In genomic region chr2:28101892-28102291, GRCm38 (mm10) we compare ENCODE assay signal across 37 mouse cellular contexts. TPM values are rescaled to one million over a fixed set of nuclear protein-coding genes. Genes with fewer than 3 reads are reported as not detected.
DNase-seq lines count a peak whose midpoint lies in the region; ATAC-seq and TF ChIP-seq lines count a peak whose summit lies in the region.
"Had no signal": no experiment of that assay in that cellular context is flagged by ENCODE, and none has a peak within 500 bp of the region (broad histone marks: within the 10 kb centered on the region; RNA-seq: fewer than 3 reads in every experiment).

No protein-coding gene starts in this region.

- H3K9me3 ChIP-seq in MEL (replicated peaks; ENCODE audit: insufficient read depth, low read length): no peaks in the 10 kb centered on the region
- no peaks in the 10 kb centered on the region for H3K9me3 ChIP-seq in liver, embryonic 16.5 days (replicated peaks; ENCODE audit: control insufficient read depth, low read length)
- H3K9me3 ChIP-seq: forebrain, embryonic 13.5 days; limb, embryonic 12.5 days; midbrain, embryonic 15.5 days had no signal

- no peak for TF ChIP-seq POLR2A in MEL (IDR thresholded peaks at IDR 0.05; ENCODE audit: control insufficient read depth in 1 of 2, insufficient read depth in 1 of 2, low read depth in 1 of 2, low read length in 2 of 2, poor library complexity in 1 of 2)

- peaks cover 4 to 11% of the 10 kb centered on the region in 2 experiments for H3K4me1 ChIP-seq in MEL (ENCODE audit: control insufficient read depth in 1 of 2, insufficient read depth in 2 of 2, low read length in 2 of 2)
- peaks cover 42% of the 10 kb centered on the region for H3K4me1 ChIP-seq in liver, embryonic 16.5 days (ENCODE audit: control insufficient read depth, low read depth, low read length)

- no peak for TF ChIP-seq EP300 in MEL (IDR thresholded peaks at IDR 0.05; ENCODE audit: low read depth in 1 of 2, low read length in 2 of 2)

- TF ChIP-seq CTCF in MEL (IDR thresholded peaks at IDR 0.05 in 2 of 3, conservative IDR thresholded peaks at IDR 0.05 in 1 of 3; ENCODE audit: control insufficient read depth in 1 of 3, insufficient read depth in 1 of 3, low read depth in 2 of 3, low read length in 3 of 3, poor library complexity in 1 of 3, severe bottlenecking in 1 of 3): no peak

- TF ChIP-seq RAD21 in MEL (IDR thresholded peaks at IDR 0.05; ENCODE audit: low read depth, low read length): no peak

- no peak overlapping the region for H3K9ac ChIP-seq in MEL (ENCODE audit: control insufficient read depth, low read depth, low read length, poor library complexity, severe bottlenecking)
- H3K9ac ChIP-seq in liver, embryonic 16.5 days (ENCODE audit: low read depth, low read length): no peak overlapping the region
- H3K9ac ChIP-seq: forebrain, embryonic 13.5 days; limb, embryonic 12.5 days; midbrain, embryonic 15.5 days had no signal

- H3K27me3 ChIP-seq in MEL (ENCODE audit: control insufficient read depth in 1 of 2, insufficient read depth in 2 of 2, low read length in 2 of 2): no peaks in the 10 kb centered on the region
- no peaks in the 10 kb centered on the region; the same call in 1 of the 2 replicates for H3K27me3 ChIP-seq in liver, embryonic 16.5 days (ENCODE audit: control insufficient read depth, insufficient read depth, low read depth, low read length)
- H3K27me3 ChIP-seq: midbrain, embryonic 15.5 days had no signal

- no peaks in the 10 kb centered on the region for H3K79me2 ChIP-seq in MEL (ENCODE audit: control insufficient read depth, insufficient read depth, low read length, poor library complexity)

- WGBS in liver, embryonic 16.5 days (ENCODE audit: insufficient replicate concordance): 74% methylated on average over 2 of the region's 2 CpGs

- no peak overlapping the region for H3K4me2 ChIP-seq in liver, embryonic 16.5 days (ENCODE audit: low read depth, low read length)
- H3K4me2 ChIP-seq: forebrain, embryonic 13.5 days; limb, embryonic 12.5 days; midbrain, embryonic 15.5 days had no signal

- DNase-seq in 3T3-L1 (ENCODE audit: low read depth, low spot score) (peak; percentile 87), MEL (ENCODE audit: low read depth, low spot score) (peak; percentile 14)
- DNase-seq in heart, postnatal 14 days: no peak
- DNase-seq in right cerebral cortex, postnatal 36 days (ENCODE audit: low spot score in 2 of 2): no peak
- no peak for DNase-seq in cerebellum, adult 9-11 months
- DNase-seq: adrenal gland, postnatal 10 days; cerebellum, adult 18-20 months; cerebellum, postnatal 14 days; gastrocnemius, postnatal 10 days; kidney, adult 8-10 months; lung, adult 18-20 months; lung, postnatal 10 days; thymus, postnatal 14 days had no signal

- no peak overlapping the region for H3K4me3 ChIP-seq in MEL (ENCODE audit: control insufficient read depth in 1 of 2, insufficient read depth in 1 of 2, low read depth in 2 of 2, low read length in 2 of 2)
- no peak overlapping the region for H3K4me3 ChIP-seq in liver, embryonic 16.5 days (ENCODE audit: low read depth, low read length)
- H3K4me3 ChIP-seq: forebrain, embryonic 13.5 days; limb, embryonic 12.5 days; midbrain, embryonic 15.5 days had no signal

- ATAC-seq in erythroblast, adult 5-6 weeks (replicated peaks; ENCODE audit: low FRiP score, poor library complexity, severe bottlenecking): 0 out of 2 replicates have a peak, but pooled peaks have one; percentile 29
- ATAC-seq in liver, embryonic 16.5 days (ENCODE audit: low read depth): peak; percentile 39
- ATAC-seq: forebrain, embryonic 13.5 days; hindbrain, embryonic 16.5 days; midbrain, embryonic 15.5 days; Patski had no signal

- no peak overlapping the region for H3K27ac ChIP-seq in MEL (ENCODE audit: control insufficient read depth, low read depth, low read length)
- peak overlapping the region; percentile 78 for H3K27ac ChIP-seq in liver, embryonic 16.5 days (ENCODE audit: low read length)
- H3K27ac ChIP-seq: forebrain, embryonic 13.5 days; kidney, postnatal 0 days; limb, embryonic 12.5 days; midbrain, embryonic 15.5 days had no signal

- intact Hi-C loops in heart, postnatal 14 days (cut with DNase I): no loop called here

- peaks cover 0 to 5% of the 10 kb centered on the region in 2 experiments; a peak in 2 of 4 replicates for H3K36me3 ChIP-seq in MEL (ENCODE audit: control insufficient read depth in 1 of 2, insufficient read depth in 2 of 2, low read length in 2 of 2)
- no peaks in the 10 kb centered on the region for H3K36me3 ChIP-seq in liver, embryonic 16.5 days (ENCODE audit: control insufficient read depth, insufficient read depth)
- H3K36me3 ChIP-seq: limb, embryonic 12.5 days; midbrain, embryonic 15.5 days had no signal

TF ChIP-seq in MEL, 35 proteins besides CTCF, POLR2A, EP300 and RAD21:
- no peak for TF ChIP-seq TCF12 (IDR thresholded peaks at IDR 0.05; ENCODE audit: low read depth, low read length)
- TF ChIP-seq GABPA (IDR thresholded peaks at IDR 0.05; ENCODE audit: low read depth, low read length): no peak
- no peak for TF ChIP-seq SIN3A (IDR thresholded peaks at IDR 0.05; ENCODE audit: low read length)
- no peak for TF ChIP-seq POLR2AphosphoS2 (IDR thresholded peaks at IDR 0.05; ENCODE audit: low read length)
- TF ChIP-seq TBP (IDR thresholded peaks at IDR 0.05; ENCODE audit: low read depth, low read length): no peak
- no peak for TF ChIP-seq NRF1 (IDR thresholded peaks at IDR 0.05; ENCODE audit: insufficient read depth, low read depth, low read length, poor library complexity, severe bottlenecking)
- TF ChIP-seq RCOR1 (IDR thresholded peaks at IDR 0.05; ENCODE audit: low read depth, low read length): no peak
- no peak for TF ChIP-seq MEF2A (IDR thresholded peaks at IDR 0.05; ENCODE audit: extremely low read depth, insufficient replicate concordance, low read depth, low read length, poor library complexity, severe bottlenecking)
- TF ChIP-seq MAZ (IDR thresholded peaks at IDR 0.05; ENCODE audit: low read depth, low read length): no peak
- TF ChIP-seq USF1 (IDR thresholded peaks at IDR 0.05; ENCODE audit: low read depth, low read length): no peak
- no peak for TF ChIP-seq POLR2AphosphoS5 (IDR thresholded peaks at IDR 0.05; ENCODE audit: borderline replicate concordance, low read depth, low read length)
- no peak for TF ChIP-seq MAFK (IDR thresholded peaks at IDR 0.05; ENCODE audit: borderline replicate concordance, low read depth, low read length)
- no peak for TF ChIP-seq MYC (IDR thresholded peaks at IDR 0.05; ENCODE audit: low read depth, low read length)
- TF ChIP-seq ZMIZ1 (IDR thresholded peaks at IDR 0.05; ENCODE audit: low read depth, low read length): no peak
- TF ChIP-seq MXI1 (IDR thresholded peaks at IDR 0.05; ENCODE audit: low read depth, low read length): no peak
- TF ChIP-seq GATA1 (IDR thresholded peaks at IDR 0.05; ENCODE audit: low read depth, low read length): no peak
- TF ChIP-seq ETS1 (IDR thresholded peaks at IDR 0.05; ENCODE audit: low read depth, low read length): no peak
- TF ChIP-seq E2F4 (IDR thresholded peaks at IDR 0.05; ENCODE audit: borderline replicate concordance, low read depth, low read length): no peak
- no peak for TF ChIP-seq ELF1 (IDR thresholded peaks at IDR 0.05; ENCODE audit: low read depth, low read length)

RNA-seq across cellular contexts. Expression of gene Fcnb, which starts 17.2 kb away (rescaled TPM):
- not detected in 2 replicates for total RNA-seq in MEL (2012; rRNA removed)
- not detected for polyA plus RNA-seq in MEL (2012; ENCODE audit: insufficient read depth in 1 of 2, insufficient read length in 2 of 2, low read depth in 1 of 2, low replicate concordance in 2 of 2, missing spikeins in 1 of 2)
- 217 and 263 TPM in 2 replicates for total RNA-seq in erythroblast, adult 5-6 weeks (2015; ENCODE audit: low replicate concordance)
- 104 and 130 TPM in 2 replicates for total RNA-seq in erythroblast, adult 5-6 weeks (2017; ENCODE audit: low replicate concordance)
- polyA plus RNA-seq in liver, embryonic 16.5 days (2015; fragmentation: Nextera tagmentation; extraction: Ambion mirVana): 66.0 and 66.9 TPM in 2 replicates
- total RNA-seq in heart, postnatal 14 days (2021): not detected
- total RNA-seq: CH12.LX; ES-E14; heart, postnatal 25 days; layer of hippocampus, postnatal 10 days; left cerebral cortex, adult 18-20 months; left cerebral cortex, postnatal 25 days; neutrophil, adult 5-6 weeks had no signal
- polyA plus RNA-seq: C2C12; cortical plate, adult 2 months; forebrain, embryonic 13.5 days; gonadal fat pad, adult 2 months; hindbrain, embryonic 11.5 days; hindbrain, embryonic 16.5 days; kidney, postnatal 0 days; large intestine, adult 2 months; limb, embryonic 12.5 days; midbrain, embryonic 15.5 days; neural tube, embryonic 11.5 days; Patski; small intestine, adult 2 months; testis, adult 2 months; urinary bladder, adult 2 months had no signal

Comparison
In these comparisons a context has a peak if more than half of its experiments do, and no peak if none do; other contexts are left out.
1. DNase-seq: peak in 3T3-L1 (single experiment) and MEL (single experiment); none in heart, postnatal 14 days (0 of 2), right cerebral cortex, postnatal 36 days (0 of 2) and cerebellum, adult 9-11 months (single experiment).
2. RNA of gene Fcnb, which starts 17.2 kb away (total RNA-seq): 104 to 263 TPM in erythroblast, adult 5-6 weeks; not detected in heart, postnatal 14 days and not detected in MEL; every median in the first group is over 10 times any median in the second.